Mouse (Mus musculus) kidney, embryonic 15.5 days (tissue): ENCODE data around the gene Stk16. TPM values are rescaled to one million over a fixed set of nuclear protein-coding genes. Genes with fewer than 3 reads are reported as not detected.
A peak's percentile ranks its signal among the peaks of the same experiment; 100 is the strongest.

Source experiments
- ATAC-seq: fragments of 200-750 bp; cut with Nextera tagmentation; replicated peaks from 2 replicates; pipeline ENCODE4 v1.8.0; 2017; ENCODE audit warnings: moderate TSS enrichment; ENCODE audit not compliant: low FRiP score
- H3K27ac ChIP-seq: fragments of 300-500 bp; sonication (generic); 2 replicates; pipeline ENCODE4 v1.5.1; 2015; ENCODE audit warnings: mild to moderate bottlenecking, inconsistent platforms
- H3K27me3 ChIP-seq: fragments of 300-500 bp; sonication (generic); 2 replicates; pipeline ENCODE4 v1.6.1; 2015; ENCODE audit warnings: inconsistent platforms
- H3K36me3 ChIP-seq: fragments of 300-500 bp; sonication (generic); 2 replicates; pipeline ENCODE4 v1.6.1; 2015; ENCODE audit warnings: inconsistent platforms
- H3K4me1 ChIP-seq: fragments of 300-500 bp; sonication (generic); 2 replicates; pipeline ENCODE4 v1.6.1; 2015; ENCODE audit warnings: inconsistent platforms
- H3K4me2 ChIP-seq: fragments of 300-500 bp; sonication (generic); 2 replicates; pipeline ENCODE4 v1.6.1; 2015; ENCODE audit warnings: moderate library complexity, mild to moderate bottlenecking, inconsistent platforms
- H3K4me3 ChIP-seq: fragments of 300-500 bp; sonication (generic); replicated peaks from 2 replicates; pipeline ENCODE4 v1.5.1; 2015; ENCODE audit warnings: mild to moderate bottlenecking, inconsistent platforms
- H3K9ac ChIP-seq: fragments of 300-500 bp; sonication (generic); 2 replicates; pipeline ENCODE4 v1.6.1; 2015; ENCODE audit warnings: mild to moderate bottlenecking, inconsistent platforms
- H3K9me3 ChIP-seq: fragments of 300-500 bp; sonication (generic); replicated peaks from 2 replicates; pipeline ENCODE4 v1.6.1; 2016; ENCODE audit warnings: inconsistent platforms
- WGBS: fragments of 180-500 bp; shearing (Covaris S2); methylation state at CpG from one replicate; pipeline ENCODE4 v1.1.7; 2015; ENCODE audit warnings: mixed read lengths; 5-methylcytosine and 5-hydroxymethylcytosine counted together
- polyA plus RNA-seq: library from polyadenylated mRNA; unstranded; fragments of >200 nt; fragmentation: Nextera tagmentation; extraction: Ambion mirVana; gene quantifications from 2 replicates; pipeline ENCODE4 v1.2.1, GENCODE M21; 2015

The Stk16 gene
- polyA plus RNA-seq, 1 experiment from 2014 or later: 148 TPM

- no peak for ATAC-seq
- H3K36me3 ChIP-seq: peaks cover 47% of the 10 kb centered on the region
- peaks cover 77% of the 10 kb centered on the region for H3K4me1 ChIP-seq
- no peak overlapping the region for H3K4me3 ChIP-seq
- H3K4me2 ChIP-seq: no peak overlapping the region
- no peak overlapping the region for H3K9ac ChIP-seq
- no peaks in the 10 kb centered on the region for H3K9me3 ChIP-seq
- WGBS: 66% methylated on average over 5 of the region's 5 CpGs
- peaks cover 32% of the 10 kb centered on the region for H3K27me3 ChIP-seq
- peak overlapping the region; percentile 82 for H3K27ac ChIP-seq
These were observed 4.2 kb downstream of the Stk16 start for GRCm38 (mm10) chr1:75214886-75215285.

GRCm38 (mm10) chr1:75215785-75216184 lies 5.1 kb downstream of the Stk16 start:
- Histone ChIP-seq H3K36me3 (peaks cover 47% of the 10 kb centered on the region), H3K4me3 (no peak overlapping the region), H3K4me2 (no peak overlapping the region), H3K27ac (peak overlapping the region; percentile 82; the same call in 1 of the 2 replicates), H3K9me3 (no peaks in the 10 kb centered on the region), H3K27me3 (peaks cover 41% of the 10 kb centered on the region), H3K9ac (no peak overlapping the region), H3K4me1 (peaks cover 73% of the 10 kb centered on the region)
- 90% methylated on average over 9 of the region's 9 CpGs for WGBS
- no peak for ATAC-seq

GRCm38 (mm10) chr1:75216797-75217585 lies 6.4 kb downstream of the Stk16 start:
- Histone ChIP-seq H3K36me3 (peaks cover 44% of the 10 kb centered on the region), H3K4me3 (peak overlapping the region; percentile 59), H3K4me2 (peak overlapping the region; percentile 98), H3K27me3 (peaks cover 51% of the 10 kb centered on the region), H3K27ac (0 out of 2 replicates have a peak overlapping the region, but pooled peaks have one; percentile 27), H3K9me3 (no peaks in the 10 kb centered on the region), H3K4me1 (peaks cover 63% of the 10 kb centered on the region), H3K9ac (no peak overlapping the region)
- 69% methylated on average over 13 of the region's 13 CpGs for WGBS
- ATAC-seq: no peak

- H3K9me3 ChIP-seq: no peaks in the 10 kb centered on the region
- H3K4me3 ChIP-seq: peak overlapping the region; percentile 59
- 2% methylated on average over 6 of the region's 6 CpGs for WGBS
- peak overlapping the region; percentile 98 for H3K4me2 ChIP-seq
- ATAC-seq: no peak
- peaks cover 35% of the 10 kb centered on the region for H3K36me3 ChIP-seq
- H3K4me1 ChIP-seq: peaks cover 55% of the 10 kb centered on the region
- H3K27ac ChIP-seq: peak overlapping the region; percentile 46; the same call in 1 of the 2 replicates
- peaks cover 57% of the 10 kb centered on the region for H3K27me3 ChIP-seq
- 0 out of 2 replicates have a peak overlapping the region, but pooled peaks have one; percentile 57 for H3K9ac ChIP-seq
These were observed 7.2 kb downstream of the Stk16 start for GRCm38 (mm10) chr1:75217893-75218226.

GRCm38 (mm10) chr1:75218227-75219001 lies 7.8 kb downstream of the Stk16 start:
- peaks cover 57% of the 10 kb centered on the region for H3K27me3 ChIP-seq
- peaks cover 30% of the 10 kb centered on the region for H3K36me3 ChIP-seq
- H3K27ac ChIP-seq: peak overlapping the region; percentile 46; the same call in 1 of the 2 replicates
- H3K4me3 ChIP-seq: peak overlapping the region; percentile 59
- peak overlapping the region; percentile 57 for H3K9ac ChIP-seq
- peak; percentile 10; the same call in 1 of the 2 replicates for ATAC-seq
- peaks cover 50% of the 10 kb centered on the region for H3K4me1 ChIP-seq
- H3K9me3 ChIP-seq: no peaks in the 10 kb centered on the region
- H3K4me2 ChIP-seq: peak overlapping the region; percentile 98
- under 1% methylated on average over 38 of the region's 38 CpGs for WGBS

GRCm38 (mm10) chr1:75219078-75219477 lies 8.4 kb downstream of the Stk16 start:
- under 1% methylated on average over 24 of the region's 24 CpGs for WGBS
- Histone ChIP-seq H3K9ac (peak overlapping the region; percentile 57), H3K27ac (peak overlapping the region; percentile 32; the same call in 1 of the 2 replicates), H3K9me3 (no peaks in the 10 kb centered on the region), H3K27me3 (peaks cover 57% of the 10 kb centered on the region), H3K4me2 (peak overlapping the region; percentile 98), H3K4me3 (peak overlapping the region; percentile 59), H3K36me3 (peaks cover 23% of the 10 kb centered on the region), H3K4me1 (peaks cover 43% of the 10 kb centered on the region)
- ATAC-seq: peak; percentile 85

GRCm38 (mm10) chr1:75219531-75219930 lies 8.9 kb downstream of the Stk16 start, which contains the start of gene Tuba4a:
Gene Tuba4a (minus strand): TSS chr1:75219865.
- peak within 1 kb of the TSS; percentile 59 for H3K4me3 ChIP-seq
- H3K9me3 ChIP-seq: no peaks in the 10 kb centered on the region
- peaks cover 18% of the 10 kb centered on the region for H3K36me3 ChIP-seq
- H3K27me3 ChIP-seq: peaks cover 57% of the 10 kb centered on the region
- under 1% methylated on average over 34 of the region's 34 CpGs for WGBS
- H3K4me1 ChIP-seq: peaks cover 42% of the 10 kb centered on the region
- H3K9ac ChIP-seq: peak within 1 kb of the TSS; percentile 57
- ATAC-seq: peak; percentile 69
- H3K27ac ChIP-seq: peak within 1 kb of the TSS; percentile 32; the same call in 1 of the 2 replicates
- peak within 1 kb of the TSS; percentile 98 for H3K4me2 ChIP-seq

- WGBS: 75% methylated on average over 3 of the region's 3 CpGs
- Histone ChIP-seq H3K4me3 (no peak overlapping the region), H3K27ac (no peak overlapping the region), H3K4me2 (no peak overlapping the region), H3K9me3 (no peaks in the 10 kb centered on the region), H3K9ac (no peak overlapping the region), H3K4me1 (peaks cover 30% of the 10 kb centered on the region), H3K27me3 (peaks cover 57% of the 10 kb centered on the region), H3K36me3 (no peaks in the 10 kb centered on the region)
- ATAC-seq: no peak
These were observed 10.9 kb downstream of the Stk16 start for GRCm38 (mm10) chr1:75221538-75221937.

GRCm38 (mm10) chr1:75222926-75223325 lies 12.3 kb downstream of the Stk16 start:
- ATAC-seq: no peak
- H3K4me2 ChIP-seq: no peak overlapping the region
- WGBS: 80% methylated on average over 6 of the region's 6 CpGs
- H3K9me3 ChIP-seq: no peaks in the 10 kb centered on the region
- H3K9ac ChIP-seq: no peak overlapping the region
- peaks cover 22% of the 10 kb centered on the region for H3K4me1 ChIP-seq
- H3K4me3 ChIP-seq: no peak overlapping the region
- no peaks in the 10 kb centered on the region for H3K36me3 ChIP-seq
- no peak overlapping the region for H3K27ac ChIP-seq
- peaks cover 44% of the 10 kb centered on the region for H3K27me3 ChIP-seq

- no peaks in the 10 kb centered on the region for H3K9me3 ChIP-seq
- ATAC-seq: no peak
- no peak overlapping the region for H3K9ac ChIP-seq
- 60% methylated on average over 6 of the region's 6 CpGs for WGBS
- H3K36me3 ChIP-seq: no peaks in the 10 kb centered on the region
- H3K4me2 ChIP-seq: no peak overlapping the region
- no peak overlapping the region for H3K27ac ChIP-seq
- H3K27me3 ChIP-seq: peaks cover 38% of the 10 kb centered on the region
- H3K4me1 ChIP-seq: peaks cover 16% of the 10 kb centered on the region
- no peak overlapping the region for H3K4me3 ChIP-seq
These were observed 12.9 kb downstream of the Stk16 start for GRCm38 (mm10) chr1:75223532-75223931.

GRCm38 (mm10) chr1:75225473-75225872 lies 14.8 kb downstream of the Stk16 start:
- no peaks in the 10 kb centered on the region for H3K36me3 ChIP-seq

GRCm38 (mm10) chr1:75226138-75226537 lies 15.5 kb downstream of the Stk16 start:
- Histone ChIP-seq H3K36me3 (no peaks in the 10 kb centered on the region), H3K4me3 (no peak overlapping the region), H3K27ac (no peak overlapping the region), H3K4me1 (no peaks in the 10 kb centered on the region), H3K9me3 (no peaks in the 10 kb centered on the region), H3K9ac (no peak overlapping the region), H3K27me3 (peaks cover 12% of the 10 kb centered on the region), H3K4me2 (no peak overlapping the region)
- WGBS: 44% methylated on average over 2 of the region's 2 CpGs
- ATAC-seq: no peak

More at GRCm38 (mm10) chr1:75225473-75225872, 14.8 kb downstream of the Stk16 start:
- no peak overlapping the region for H3K27ac ChIP-seq
- no peaks in the 10 kb centered on the region for H3K9me3 ChIP-seq
- H3K27me3 ChIP-seq: peaks cover 19% of the 10 kb centered on the region
- no peak overlapping the region for H3K4me3 ChIP-seq
- H3K4me2 ChIP-seq: no peak overlapping the region
- 66% methylated on average over 3 of the region's 3 CpGs for WGBS
- no peak overlapping the region for H3K9ac ChIP-seq
- H3K4me1 ChIP-seq: no peaks in the 10 kb centered on the region
- no peak for ATAC-seq
